Mouse (Mus musculus) natural killer cell, adult 2 months (primary cell): ENCODE results near the gene Slco3a1.
"Not testable (repeated sequence)": the region's sequence is repeated elsewhere in the genome, so short reads cannot be mapped to it uniquely, and the experiment has no call there.

Source experiments
- DNase-seq, 2 experiments: peaks; one replicate each; pipeline ENCODE4 v3.0.0; 2022; ENCODE audit warnings: low spot score in 2 of 2

Gene Slco3a1

DNA sequence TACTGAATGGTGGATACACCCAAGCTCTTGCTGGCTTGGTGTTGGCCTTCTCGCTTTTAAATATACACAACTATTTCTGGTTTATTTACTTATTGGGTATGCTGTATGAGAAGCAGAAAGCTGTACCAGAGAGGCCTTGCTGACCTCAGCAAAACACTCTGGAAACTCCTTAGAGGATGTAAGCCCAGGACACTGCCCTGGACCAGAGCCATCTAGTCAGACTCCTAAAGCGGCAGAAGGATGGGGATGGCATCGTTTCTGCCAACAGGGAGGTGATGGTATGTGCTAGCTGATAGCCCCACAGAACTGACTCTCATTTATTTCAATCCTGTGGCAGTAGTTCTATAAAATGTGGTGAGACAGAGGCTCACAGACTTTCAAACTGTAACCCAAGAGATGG, 125.3 kb downstream of the Slco3a1 start:
- DNase-seq, result no peak

DNA sequence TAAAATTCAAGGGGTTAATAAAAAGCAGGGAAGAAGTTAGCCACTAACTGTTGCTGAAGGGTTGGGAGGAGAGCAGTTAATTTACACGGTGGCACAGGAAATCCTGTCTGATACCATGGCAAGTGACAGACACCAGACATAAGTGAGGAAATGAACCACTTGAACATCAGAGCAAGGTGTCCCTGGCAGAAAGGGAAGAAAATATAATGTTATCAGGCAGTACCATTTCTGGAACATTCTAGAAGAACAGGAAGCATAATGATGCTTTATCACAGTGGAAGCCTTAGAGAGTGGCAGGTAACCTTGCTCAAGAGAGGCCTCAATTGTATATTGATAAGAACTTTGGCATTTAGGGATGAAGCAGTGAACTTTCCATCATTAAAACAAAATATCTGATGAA, 127.4 kb downstream of the Slco3a1 start:
- DNase-seq, result no peak

DNA sequence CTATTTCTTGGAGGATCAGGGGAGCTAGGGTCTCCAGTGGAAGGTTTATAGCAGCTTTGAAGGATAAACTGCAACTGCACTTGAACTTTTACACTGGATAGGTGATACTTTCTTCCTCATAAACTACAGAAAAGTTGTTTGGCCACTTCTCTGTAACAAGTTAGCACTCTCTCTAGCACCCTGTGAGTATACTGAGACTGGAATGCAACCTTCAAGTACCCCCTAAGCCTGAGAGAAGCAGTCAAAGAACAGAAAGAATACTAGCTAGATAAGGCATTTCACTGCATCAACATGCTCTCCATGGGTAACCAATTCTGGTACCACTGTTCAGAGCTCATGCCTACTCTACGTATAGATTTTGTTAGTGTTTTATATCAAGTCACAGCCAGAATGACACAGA, 128.6 kb downstream of the Slco3a1 start:
- no peak for DNase-seq

DNA sequence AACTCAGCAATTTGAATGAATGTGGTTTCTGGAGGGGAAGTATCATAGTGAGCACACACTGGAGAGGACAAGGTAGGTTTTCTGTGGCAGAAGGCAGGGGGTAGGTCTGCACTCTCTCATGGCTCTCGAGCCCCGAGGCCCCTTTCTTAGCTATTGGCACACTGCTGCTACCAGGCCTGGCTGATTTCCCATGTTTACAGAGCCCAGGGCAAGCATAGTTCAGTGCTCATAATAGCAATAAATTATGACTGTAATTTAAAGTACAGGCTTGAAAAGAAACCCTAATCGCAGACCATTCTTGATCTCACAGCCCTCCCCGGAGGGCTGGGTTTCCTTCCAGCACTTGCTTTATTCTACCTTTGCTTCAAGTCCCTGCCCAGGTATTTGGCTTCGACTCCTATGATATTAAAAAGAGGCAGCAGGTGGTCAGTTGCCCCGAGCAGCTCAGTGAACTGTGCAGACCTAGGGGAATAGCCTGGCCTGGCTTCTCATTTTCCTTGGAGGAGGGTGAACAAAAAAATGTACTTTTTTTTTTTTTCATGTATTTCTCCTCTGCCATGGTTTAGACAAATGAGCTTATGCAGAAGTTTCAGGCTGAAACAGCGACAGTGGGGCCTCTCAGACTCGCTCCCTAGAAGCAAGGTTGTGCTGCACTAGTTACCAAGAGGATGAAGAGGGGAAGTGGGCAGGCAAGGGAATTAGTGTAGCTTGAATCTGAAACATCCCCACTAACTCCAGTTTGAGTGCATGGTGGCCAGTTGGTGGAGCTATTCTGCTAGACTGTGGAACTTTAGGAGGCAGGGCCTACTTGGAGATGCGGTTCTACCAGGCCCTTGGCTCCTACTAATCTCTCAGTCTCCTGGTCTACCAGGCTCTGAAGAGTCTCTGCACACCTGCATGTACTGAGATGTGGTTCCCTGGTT, 130.4 kb downstream of the Slco3a1 start:
- no peak for DNase-seq

DNA sequence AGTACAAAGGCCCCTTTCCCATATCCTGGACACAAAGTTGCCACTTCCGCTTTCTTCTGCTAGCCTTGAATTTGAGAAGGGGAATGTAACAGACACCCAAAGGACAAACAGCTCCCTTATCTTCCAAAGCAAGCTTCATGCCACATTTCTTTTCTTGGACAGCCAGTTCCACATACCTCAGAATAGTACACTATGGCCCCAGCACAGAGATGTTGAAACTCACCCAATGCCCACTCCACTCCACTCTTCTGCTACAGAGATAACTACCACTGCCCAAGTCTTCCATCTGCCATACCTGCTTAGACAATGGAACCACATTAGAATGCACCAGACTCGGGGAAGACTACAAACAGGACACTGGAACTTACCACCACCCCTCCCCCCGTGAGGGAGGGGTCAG, 131.3 kb downstream of the Slco3a1 start:
- DNase-seq, result no peak

DNA sequence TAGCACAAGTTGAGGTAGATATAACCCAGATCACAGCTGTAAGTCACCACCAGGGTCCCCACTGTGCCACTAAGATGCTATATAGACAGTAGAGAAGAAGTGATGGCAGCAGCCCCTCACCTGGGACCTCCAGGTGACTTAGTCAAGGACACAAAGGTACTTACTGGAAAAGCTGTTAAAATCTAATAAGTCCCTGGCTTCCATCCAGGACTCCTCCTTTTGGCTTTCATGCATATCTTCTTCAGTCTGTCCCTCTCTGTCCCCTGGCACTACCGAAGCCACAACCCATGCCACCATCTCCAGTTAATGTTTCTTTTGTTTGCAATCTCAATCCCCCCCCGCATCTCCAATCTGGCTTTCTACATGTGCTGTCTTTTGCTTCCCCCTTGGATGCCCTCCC, 131.8 kb downstream of the Slco3a1 start:
- no peak for DNase-seq

DNA sequence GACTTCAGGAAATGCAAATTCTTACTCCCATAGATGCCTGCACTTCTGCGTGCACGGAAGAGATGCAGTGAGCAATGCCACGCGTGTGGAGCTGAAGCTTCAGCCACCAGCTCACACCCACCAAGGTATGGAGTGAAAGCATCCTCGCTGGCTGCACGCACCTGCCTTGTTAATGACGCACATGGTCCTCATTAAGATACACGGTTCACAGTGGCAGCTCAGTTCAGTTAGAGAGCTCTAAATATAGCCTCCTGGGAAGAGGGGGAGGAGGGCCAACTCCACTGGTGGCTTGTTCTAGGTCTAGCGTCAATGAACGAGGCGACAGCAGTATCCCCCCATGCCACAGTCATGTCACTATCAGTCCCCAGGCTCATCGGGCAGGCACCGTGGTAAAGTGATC, 132.6 kb downstream of the Slco3a1 start:
- no peak for DNase-seq

DNA sequence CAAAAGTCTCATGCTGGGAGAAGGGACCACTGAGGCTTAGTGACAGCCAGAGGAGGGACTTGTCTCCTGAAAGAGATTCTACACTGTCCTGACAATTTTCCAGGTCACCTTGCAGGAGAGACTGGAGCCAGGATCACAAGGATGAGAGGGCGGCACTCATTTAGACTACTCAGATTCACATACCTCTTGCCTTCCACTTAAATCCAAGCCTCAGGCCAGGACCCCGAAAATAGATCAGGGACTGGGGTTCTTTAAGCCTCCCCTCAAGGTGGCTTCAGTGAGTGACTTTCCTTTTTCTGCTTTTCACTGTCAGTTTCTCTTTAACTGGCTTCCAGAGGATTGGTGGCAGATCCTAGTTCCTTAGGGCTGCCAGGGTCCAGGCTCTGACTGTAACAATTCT, 133.0 kb downstream of the Slco3a1 start:
- no peak for DNase-seq

DNA sequence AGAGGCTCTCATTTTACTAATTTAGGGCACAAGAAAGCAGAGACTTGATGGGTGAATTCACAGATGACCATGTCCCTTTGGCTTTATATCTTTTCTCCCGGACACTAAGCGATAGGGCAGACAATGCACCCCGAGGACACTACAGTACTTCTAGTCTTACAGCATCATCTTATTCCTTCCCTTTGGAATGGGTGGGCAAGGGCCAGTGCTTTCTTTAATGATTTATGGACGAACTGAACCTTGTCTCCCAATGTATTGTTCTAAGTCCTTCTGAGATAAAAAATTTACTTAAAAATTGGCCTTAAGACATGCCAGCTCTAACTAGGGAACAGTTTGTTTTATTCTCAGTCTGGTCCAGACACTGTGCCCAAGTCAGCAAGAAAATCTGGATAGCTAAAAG, 134.9 kb downstream of the Slco3a1 start:
- no peak for DNase-seq

DNA sequence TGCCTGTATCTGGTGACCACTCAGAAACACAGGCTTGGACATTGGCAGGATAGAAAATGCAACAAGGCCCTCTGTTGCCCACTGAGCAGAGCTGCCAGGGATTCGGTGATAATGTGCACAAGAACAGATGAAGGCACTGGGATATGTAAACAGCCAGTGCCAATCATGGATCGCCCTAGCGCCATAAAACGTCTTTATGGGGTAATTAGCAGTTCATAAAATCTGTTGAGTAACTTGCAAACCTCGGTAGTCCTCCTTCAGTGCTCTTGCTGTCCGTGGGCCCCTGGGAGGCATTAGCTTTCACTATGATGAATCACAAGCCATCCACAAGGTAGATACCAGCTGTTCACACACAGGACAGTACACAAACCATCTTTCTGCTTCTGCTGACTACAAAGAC, 137.6 kb downstream of the Slco3a1 start:
- DNase-seq, result no peak

DNA sequence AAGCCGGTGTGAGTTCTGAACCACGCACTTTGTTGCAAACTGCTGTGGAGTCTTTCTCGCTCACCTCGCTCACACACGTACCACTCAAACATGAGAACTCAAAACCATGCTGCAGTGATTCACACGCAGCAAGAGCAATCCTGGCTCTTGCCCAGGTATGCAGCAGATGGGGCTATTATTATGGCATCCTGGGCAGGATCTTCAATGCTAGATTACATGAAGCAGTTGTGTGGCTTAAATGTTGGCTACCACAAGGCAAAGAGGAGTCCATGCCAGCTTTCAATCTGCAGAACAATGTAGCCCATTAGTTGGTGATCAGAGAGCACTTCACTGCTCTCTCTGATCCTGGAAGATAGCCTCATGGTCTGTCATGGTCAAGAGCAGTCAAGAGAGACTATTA, 139.3 kb downstream of the Slco3a1 start:
- no peak for DNase-seq

DNA sequence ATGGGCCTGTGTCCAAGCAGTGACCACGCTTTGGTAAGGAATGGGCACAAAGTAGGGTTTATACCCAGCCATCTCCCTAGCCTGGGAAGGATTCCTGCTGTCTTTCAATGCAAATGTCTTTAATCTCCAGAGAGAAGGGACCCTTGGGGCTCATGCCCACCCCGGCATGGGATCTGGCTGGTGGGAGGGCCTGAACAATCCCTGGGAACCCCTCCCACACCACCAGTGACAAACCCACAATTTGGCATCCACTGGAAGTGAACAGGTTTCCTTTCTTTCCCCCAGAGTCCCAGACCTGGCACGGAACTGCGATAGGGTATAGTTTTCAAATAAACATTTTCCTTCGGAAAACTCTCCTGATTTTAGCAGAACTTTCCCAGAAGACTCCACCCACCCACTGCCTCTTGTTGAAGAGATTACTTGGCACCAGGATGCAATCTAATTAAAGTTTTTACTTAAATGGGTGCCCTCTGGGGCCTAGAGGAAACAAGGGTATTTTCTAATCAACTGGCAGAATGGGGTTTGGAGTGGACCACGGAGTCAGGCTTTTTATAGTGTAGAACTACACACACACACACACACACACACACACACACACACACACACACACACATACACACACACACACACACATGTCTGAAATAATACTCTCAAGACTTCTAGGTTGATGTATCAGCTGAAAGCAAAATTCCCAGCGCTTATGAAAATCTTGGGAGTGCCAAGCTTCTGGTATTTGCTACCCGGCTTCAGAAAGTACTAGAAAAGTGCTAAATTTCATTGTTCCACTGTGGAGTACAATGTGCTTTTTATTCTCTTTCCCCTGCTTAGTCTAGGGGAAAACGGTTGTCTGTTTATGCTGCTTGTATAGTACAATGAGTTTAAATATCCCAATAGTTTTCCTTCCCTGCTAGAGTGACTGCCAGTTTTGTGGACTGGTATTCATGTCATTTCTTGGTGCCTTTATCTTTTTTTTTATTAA, 140.6 kb downstream of the Slco3a1 start:
- no peak for DNase-seq

DNA sequence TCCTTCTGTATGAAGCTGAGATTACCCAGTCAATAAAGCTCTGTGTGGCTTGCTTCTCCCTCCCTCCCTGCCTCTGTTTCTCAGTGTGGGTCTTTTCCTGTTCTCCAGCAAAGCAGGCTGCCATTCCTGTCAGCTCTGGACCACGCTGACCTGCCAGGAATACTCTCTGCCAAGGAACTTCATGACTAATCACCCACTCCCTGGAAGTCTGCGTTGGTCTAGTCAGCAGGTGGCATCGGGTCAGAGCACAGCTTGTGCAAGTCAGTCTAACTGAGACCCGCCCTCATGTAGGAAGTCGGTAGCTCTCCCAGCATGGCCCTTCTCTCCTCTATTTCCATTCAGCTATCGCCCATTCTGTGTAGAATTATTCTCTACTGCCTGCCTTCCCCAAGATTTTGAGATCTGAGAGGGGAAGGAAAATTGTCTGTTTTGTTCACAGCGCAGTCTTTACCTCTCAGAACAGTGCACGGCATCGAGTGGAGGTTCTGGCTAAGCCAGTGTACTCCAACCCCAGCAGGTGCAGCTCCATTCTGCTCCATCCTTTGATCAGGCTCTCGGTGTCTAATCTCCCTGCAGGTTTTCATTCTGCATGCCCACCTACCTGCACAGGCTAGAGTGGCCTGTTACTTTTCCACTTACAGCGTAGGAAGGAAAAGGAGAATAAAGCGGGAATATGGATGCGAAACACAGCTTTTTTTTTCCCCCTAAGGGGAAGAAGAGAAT, 145.8 kb downstream of the Slco3a1 start:
- DNase-seq, result no peak

DNA sequence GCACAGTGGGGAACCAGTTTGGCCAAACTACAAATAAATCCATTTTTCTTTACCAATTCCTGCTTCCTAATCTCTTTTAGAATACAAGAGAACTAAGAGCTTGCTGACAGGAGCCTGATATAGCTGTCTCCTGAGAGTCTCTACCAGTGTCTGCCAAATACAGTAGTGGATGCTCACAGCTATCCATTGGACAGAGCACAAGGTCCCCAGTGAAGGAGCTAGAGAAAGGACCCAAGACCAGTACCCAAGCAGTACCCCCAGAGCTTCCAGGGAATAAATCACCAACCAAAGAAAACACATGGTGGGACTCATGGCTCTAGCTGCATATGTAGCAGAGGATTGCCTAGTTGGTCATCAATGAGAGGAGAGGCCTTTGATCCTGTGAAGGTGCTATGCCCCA, 146.7 kb downstream of the Slco3a1 start:
- not testable (repeated sequence) for DNase-seq

DNA sequence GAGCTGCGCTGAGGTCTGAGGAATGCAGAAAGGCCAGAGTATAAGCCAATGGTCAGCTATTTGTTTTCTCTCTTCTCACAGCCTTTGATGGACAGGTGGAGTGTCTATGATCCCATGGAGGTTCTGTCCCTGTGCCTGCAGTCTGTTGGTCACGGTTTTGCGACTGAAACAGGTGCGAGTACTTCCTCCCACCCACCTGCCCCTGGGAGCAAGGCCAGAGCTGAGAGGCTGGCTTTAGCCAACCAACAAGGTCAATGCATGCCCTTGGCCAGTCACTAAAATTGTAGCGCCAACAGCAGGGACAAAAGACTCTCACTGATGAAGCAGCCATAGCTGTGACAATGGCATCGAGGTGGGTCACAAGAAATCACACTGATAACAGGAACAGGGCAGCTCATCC, 154.9 kb downstream of the Slco3a1 start:
- DNase-seq, result no peak

DNA sequence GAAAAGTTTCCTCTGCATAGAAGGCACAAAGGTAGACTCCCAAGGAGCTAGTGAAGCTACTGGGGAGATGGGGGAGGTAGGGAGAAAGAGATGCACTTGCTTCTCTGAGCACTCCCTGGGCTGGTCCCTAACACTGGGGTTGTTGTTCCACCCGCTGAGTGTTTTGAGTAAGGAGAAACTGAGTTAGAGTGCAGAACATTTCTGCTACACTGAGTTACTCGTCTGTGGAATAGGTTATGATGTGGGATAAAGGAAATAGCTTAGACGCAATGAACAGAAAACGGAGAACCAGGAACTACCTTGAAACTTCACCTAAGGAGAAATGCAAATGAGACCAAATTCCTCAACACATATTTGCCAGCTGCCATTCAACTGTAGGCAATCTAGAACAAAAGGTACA, 155.4 kb downstream of the Slco3a1 start:
- DNase-seq, result no peak

DNA sequence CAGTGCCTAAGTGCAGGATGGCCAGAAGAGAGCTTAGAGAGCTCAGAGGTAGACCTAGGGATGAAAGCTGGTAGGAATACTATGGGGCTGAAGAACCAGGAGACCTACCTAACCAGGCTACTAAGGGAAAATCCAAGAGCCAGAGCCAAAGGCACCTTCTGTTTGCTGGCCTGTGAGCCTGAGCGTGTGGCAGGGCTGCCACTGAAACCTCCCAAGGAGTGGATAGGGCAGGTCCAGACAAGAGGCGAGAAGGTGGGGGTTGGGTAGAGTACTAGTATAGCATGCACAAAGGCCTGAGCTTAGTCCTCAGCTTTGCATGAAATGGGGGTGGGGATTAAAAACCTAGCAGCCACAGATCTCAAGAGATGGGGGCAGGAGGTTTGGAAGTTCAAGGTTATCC, 156.3 kb downstream of the Slco3a1 start:
- no peak for DNase-seq

DNA sequence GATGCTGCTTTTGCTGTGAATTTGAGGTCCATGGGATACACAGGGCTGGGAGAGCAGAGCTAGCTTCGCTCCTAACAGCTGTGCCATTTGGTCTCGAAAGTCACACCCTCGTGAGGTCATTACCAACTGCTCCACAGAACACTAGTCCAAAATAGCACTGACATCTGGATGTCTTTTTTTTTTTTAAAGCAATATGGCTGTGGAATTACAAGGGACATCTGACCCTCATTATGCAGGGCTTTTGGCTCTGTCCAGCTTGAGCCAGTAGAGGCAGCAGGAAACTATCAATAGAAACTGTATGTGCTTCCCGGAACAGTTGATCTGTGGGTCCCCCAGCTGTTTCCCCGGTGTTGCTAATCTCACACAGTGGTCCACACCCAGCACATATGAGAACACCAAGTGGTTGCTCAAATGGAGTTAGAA, 163.1 kb downstream of the Slco3a1 start:
- DNase-seq, result no peak

DNA sequence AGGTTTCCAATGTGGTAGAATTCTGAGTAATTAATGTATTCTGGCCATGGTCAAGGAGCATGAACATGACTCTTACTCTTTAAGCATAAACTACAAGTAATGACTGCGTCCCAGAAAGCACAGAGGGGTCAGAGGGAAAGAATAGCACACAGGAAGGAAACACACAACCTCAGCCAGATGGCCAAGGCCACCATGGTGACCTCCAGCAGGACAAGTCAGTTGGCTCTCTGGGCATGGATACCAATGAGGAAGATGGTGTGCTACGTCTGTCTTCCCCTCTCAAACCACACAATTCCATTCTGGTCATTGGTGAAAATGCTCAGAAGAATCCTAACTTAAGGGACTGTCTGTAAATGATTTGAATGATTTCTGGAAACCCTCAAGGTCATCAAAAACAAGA, 165.0 kb downstream of the Slco3a1 start:
- DNase-seq, result no peak

DNA sequence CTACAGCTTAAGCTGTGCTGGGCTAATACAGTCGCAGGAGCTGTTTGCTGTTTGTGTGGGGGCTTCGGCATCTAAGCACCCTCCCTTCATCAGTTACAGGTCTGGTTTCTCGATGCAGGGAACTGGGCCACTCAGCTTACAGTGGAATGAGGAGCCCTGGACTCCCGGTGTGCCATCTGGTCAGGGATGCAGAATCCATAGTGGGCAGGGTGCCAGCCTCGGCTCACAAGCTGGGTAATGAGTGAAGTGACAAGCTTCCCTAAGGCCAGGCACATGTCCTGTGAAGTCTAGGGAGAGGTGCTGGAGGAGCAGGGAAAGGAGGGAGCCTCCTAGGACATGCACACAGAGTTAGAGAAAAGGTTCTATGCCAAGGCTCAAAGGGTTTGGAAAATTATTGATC, 168.3 kb downstream of the Slco3a1 start:
- DNase-seq, result no peak

DNA sequence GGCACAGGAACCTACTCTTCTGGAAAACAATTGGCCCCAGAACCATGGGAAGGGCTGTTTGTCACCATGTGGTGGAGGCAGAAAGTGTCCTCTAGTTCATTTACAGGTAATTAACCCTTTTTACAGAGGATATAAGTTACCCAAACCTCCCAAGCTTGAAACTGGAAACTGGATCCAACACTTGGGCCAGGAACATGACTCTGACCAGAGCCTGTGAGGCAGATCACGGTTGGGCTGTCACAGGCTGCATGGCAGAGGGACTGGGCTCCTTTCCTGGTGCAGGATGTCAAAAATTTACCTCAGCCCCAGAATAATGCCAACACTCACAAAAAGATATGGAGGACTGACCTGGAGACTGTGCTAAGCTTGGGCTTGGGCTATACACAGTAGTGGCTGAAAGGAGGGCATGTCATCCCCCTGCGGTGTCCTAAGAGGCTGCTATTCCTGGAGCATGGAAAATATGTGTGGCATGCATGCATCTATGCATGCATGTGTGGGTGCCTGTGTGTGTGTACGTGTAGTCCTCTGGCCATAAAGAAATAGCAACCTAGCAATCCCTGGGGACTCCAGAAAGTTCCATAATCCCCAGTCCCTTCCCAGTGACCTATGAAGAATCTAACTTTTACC, 171.4 kb downstream of the Slco3a1 start:
- no peak for DNase-seq

DNA sequence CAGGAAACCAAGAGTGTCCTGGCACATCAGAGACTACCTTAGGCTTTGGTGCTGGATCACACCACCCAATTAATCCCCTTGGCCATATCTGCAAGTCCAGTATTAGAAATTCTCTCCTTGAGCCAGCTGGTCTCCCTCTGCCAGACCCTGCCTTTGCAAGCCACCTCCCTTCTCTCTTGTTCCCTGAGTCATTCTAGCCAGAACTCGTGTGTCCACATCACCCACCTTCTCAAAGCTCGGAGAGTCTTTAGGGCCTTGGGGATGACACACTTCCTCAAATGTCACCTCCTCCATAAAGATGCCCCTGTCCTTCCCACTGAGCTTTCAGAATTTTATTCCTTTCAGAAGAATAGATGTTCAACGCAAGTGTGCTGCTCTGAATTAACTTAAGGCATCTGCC, 172.3 kb downstream of the Slco3a1 start:
- DNase-seq, result no peak
